Mouse (Mus musculus) embryonic facial prominence, embryonic 15.5 days (tissue): Measurements from ENCODE around the gene Fbxo22. TPM values are rescaled to one million over a fixed set of nuclear protein-coding genes. Genes with fewer than 3 reads are reported as not detected.
"Not testable (repeated sequence)": the region's sequence is repeated elsewhere in the genome, so short reads cannot be mapped to it uniquely, and the experiment has no call there.

ENCODE experiments used
- ATAC-seq: fragments of 200-750 bp; cut with Nextera tagmentation; 2 replicates; pipeline ENCODE4 v1.8.0; 2017; ENCODE audit warnings: low read depth, moderate TSS enrichment; ENCODE audit not compliant: insufficient number of reproducible peaks, low FRiP score, low TSS enrichment
- H3K27ac ChIP-seq: fragments of 300-500 bp; sonication (generic); replicated peaks from 2 replicates; pipeline ENCODE4 v1.5.1; 2015; ENCODE audit warnings: mild to moderate bottlenecking, inconsistent platforms
- H3K27me3 ChIP-seq: fragments of 300-500 bp; sonication (generic); 2 replicates; pipeline ENCODE4 v1.6.1; 2015; ENCODE audit warnings: inconsistent platforms
- H3K36me3 ChIP-seq: fragments of 300-500 bp; sonication (generic); 2 replicates; pipeline ENCODE4 v1.6.1; 2015; ENCODE audit warnings: mild to moderate bottlenecking, inconsistent platforms
- H3K4me1 ChIP-seq: fragments of 300-500 bp; sonication (generic); 2 replicates; pipeline ENCODE4 v1.6.1; 2015; ENCODE audit warnings: inconsistent platforms
- H3K4me2 ChIP-seq: fragments of 300-500 bp; sonication (generic); replicated peaks from 2 replicates; pipeline ENCODE4 v1.6.1; 2015; ENCODE audit warnings: mild to moderate bottlenecking, inconsistent platforms
- H3K4me3 ChIP-seq: fragments of 300-500 bp; sonication (generic); replicated peaks from 2 replicates; pipeline ENCODE4 v1.5.1; 2015; ENCODE audit warnings: mild to moderate bottlenecking, inconsistent platforms
- H3K9ac ChIP-seq: fragments of 300-500 bp; sonication (generic); 2 replicates; pipeline ENCODE4 v1.6.1; 2015; ENCODE audit warnings: inconsistent platforms
- H3K9me3 ChIP-seq: fragments of 300-500 bp; sonication (generic); replicated peaks from 2 replicates; pipeline ENCODE4 v1.6.1; 2016; ENCODE audit warnings: inconsistent platforms
- WGBS: fragments of 180-500 bp; shearing (Covaris S2); methylation state at CpG from one replicate; pipeline ENCODE4 v1.1.7; 2015; 5-methylcytosine and 5-hydroxymethylcytosine counted together
- polyA plus RNA-seq: library from polyadenylated mRNA; unstranded; fragments of >200 nt; fragmentation: Nextera tagmentation; extraction: Ambion mirVana; gene quantifications from 2 replicates; pipeline ENCODE4 v1.2.1, GENCODE M21; 2015

The Fbxo22 gene
- polyA plus RNA-seq, 1 experiment from 2014 or later: 52.9 TPM

DNA sequence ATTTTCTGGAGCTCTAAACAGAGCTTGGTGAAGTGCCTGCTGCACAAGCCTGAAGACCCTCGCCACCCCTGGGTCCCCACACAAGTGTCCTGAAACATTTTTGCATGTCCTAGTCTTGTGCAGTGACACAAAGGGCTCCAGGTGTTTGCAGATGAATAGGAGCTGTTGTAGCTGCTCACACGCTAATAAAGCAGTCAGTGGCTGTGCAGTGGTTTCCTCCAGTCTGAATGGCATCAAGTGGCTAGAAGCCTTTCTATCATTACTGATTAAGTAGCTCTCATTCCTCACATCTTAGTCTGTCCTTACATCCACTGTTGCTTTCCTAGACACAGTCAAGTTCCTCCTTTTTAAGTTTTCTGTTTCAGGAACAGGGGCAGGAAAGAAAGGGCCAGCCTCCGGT is 6.9 kb downstream of the Fbxo22 start:
- WGBS: 86% methylated on average over 3 of the region's 3 CpGs
- no peak for ATAC-seq
- Histone ChIP-seq H3K9ac (no peak overlapping the region), H3K4me1 (no peaks in the 10 kb centered on the region), H3K36me3 (peaks cover 73% of the 10 kb centered on the region), H3K27ac (no peak overlapping the region), H3K4me2 (no peak overlapping the region), H3K4me3 (no peak overlapping the region), H3K9me3 (no peaks in the 10 kb centered on the region), H3K27me3 (no peaks in the 10 kb centered on the region)

- Histone ChIP-seq H3K4me3 (no peak overlapping the region), H3K27ac (no peak overlapping the region), H3K4me1 (no peaks in the 10 kb centered on the region), H3K27me3 (no peaks in the 10 kb centered on the region), H3K4me2 (no peak overlapping the region), H3K9me3 (no peaks in the 10 kb centered on the region), H3K36me3 (peaks cover 77% of the 10 kb centered on the region), H3K9ac (no peak overlapping the region)
- 79% methylated on average over 2 of the region's 2 CpGs for WGBS
- ATAC-seq: no peak
Observed at GRCm38 (mm10) chr9:55216078-55216477, 7.4 kb downstream of the Fbxo22 start.

GRCm38 (mm10) chr9:55217381-55217780 is 8.7 kb downstream of the Fbxo22 start:
- ATAC-seq: no peak

DNA sequence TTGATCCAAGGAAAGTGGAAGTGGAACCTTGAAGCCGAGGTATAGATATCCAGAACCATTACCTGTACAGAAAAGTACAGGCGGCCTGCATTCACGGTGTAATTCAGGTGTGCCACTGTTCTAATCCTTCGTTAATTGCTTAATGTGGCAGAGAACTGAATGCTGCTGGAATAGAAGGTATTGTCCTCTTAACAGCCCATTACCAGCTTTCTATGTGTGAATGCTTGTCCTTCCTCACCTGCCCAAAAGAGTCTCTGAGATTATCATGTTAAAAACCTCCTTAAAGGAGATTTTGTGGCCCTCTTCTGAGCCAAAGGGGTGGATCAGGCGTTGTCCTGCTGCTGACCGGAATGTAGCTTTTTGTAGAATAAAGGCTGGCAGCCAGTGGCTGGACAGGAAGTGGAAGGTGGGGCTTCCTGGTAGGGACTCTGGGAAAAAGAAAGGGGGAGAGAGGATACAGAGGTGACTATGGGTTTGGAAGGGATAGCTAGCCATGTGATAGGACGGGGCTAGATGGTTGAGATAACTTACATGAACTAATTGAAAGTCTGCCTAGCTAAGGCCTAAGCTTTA is 16.5 kb downstream of the Fbxo22 start:
- 89% methylated on average over 7 of the region's 7 CpGs for WGBS
- no peak overlapping the region for H3K4me3 ChIP-seq
- no peak overlapping the region for H3K9ac ChIP-seq
- no peak overlapping the region for H3K4me2 ChIP-seq
- H3K4me1 ChIP-seq: no peaks in the 10 kb centered on the region
- H3K36me3 ChIP-seq: peaks cover 51% of the 10 kb centered on the region
- H3K27me3 ChIP-seq: no peaks in the 10 kb centered on the region
- ATAC-seq: no peak
- no peaks in the 10 kb centered on the region for H3K9me3 ChIP-seq
- no peak overlapping the region for H3K27ac ChIP-seq

More at GRCm38 (mm10) chr9:55217381-55217780, 8.7 kb downstream of the Fbxo22 start:
- H3K9ac ChIP-seq: no peak overlapping the region
- no peak overlapping the region for H3K4me2 ChIP-seq
- no peaks in the 10 kb centered on the region for H3K4me1 ChIP-seq
- H3K9me3 ChIP-seq: no peaks in the 10 kb centered on the region
- H3K36me3 ChIP-seq: peaks cover 84% of the 10 kb centered on the region
- H3K4me3 ChIP-seq: no peak overlapping the region
- no peaks in the 10 kb centered on the region for H3K27me3 ChIP-seq
- WGBS: 93% methylated on average over 3 of the region's 3 CpGs
- H3K27ac ChIP-seq: no peak overlapping the region

DNA sequence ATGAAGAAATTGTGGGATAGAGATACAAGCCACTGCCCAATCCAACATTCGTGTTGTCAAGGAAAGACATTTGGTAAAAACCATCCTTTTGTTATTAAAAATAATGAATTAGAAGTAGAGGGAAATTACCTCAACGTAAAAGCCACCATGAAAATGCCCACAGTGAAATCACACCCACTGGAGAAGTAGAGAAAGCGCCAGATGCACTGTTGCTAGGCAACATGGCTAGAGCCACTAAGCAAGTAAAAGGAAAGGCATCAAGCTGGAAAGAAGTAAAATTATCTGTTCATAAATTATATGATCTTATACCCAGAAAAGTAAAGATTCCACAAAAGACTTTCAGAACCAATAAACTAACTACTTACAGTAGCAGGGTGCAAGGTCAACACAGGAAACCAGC is 17.5 kb downstream of the Fbxo22 start:
- 79% methylated on average over 3 of the region's 3 CpGs for WGBS
- H3K9me3 ChIP-seq: no peaks in the 10 kb centered on the region
- no peak overlapping the region for H3K4me3 ChIP-seq
- H3K27ac ChIP-seq: no peak overlapping the region
- H3K27me3 ChIP-seq: no peaks in the 10 kb centered on the region
- ATAC-seq: no peak
- no peaks in the 10 kb centered on the region for H3K4me1 ChIP-seq
- no peak overlapping the region for H3K4me2 ChIP-seq
- peaks cover 41% of the 10 kb centered on the region for H3K36me3 ChIP-seq
- no peak overlapping the region for H3K9ac ChIP-seq

DNA sequence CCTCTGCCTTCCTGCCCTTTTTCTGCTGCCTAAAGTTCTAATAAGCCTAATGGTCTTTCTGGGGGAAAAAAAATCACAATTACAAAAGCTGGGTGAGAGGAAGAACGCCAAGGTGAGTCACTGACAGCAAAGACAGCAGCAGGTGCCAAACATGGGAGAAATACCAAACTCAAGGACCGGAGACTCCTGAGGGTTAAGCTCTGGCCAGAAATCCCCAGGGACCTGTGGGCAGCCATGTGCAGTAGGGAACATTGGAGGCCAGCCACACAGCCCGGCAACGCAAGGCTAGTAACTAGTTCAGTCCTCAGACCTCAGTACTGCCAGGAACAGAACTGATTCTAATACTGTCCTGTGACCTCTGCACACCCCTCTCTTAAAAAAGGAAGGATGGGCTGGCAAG is 19.4 kb downstream of the Fbxo22 start:
- no peak overlapping the region for H3K27ac ChIP-seq
- H3K4me2 ChIP-seq: no peak overlapping the region
- H3K4me1 ChIP-seq: no peaks in the 10 kb centered on the region
- 84% methylated on average over 4 of the region's 4 CpGs for WGBS
- H3K4me3 ChIP-seq: no peak overlapping the region
- ATAC-seq: no peak
- peaks cover 23% of the 10 kb centered on the region for H3K36me3 ChIP-seq
- no peaks in the 10 kb centered on the region for H3K9me3 ChIP-seq
- no peaks in the 10 kb centered on the region for H3K27me3 ChIP-seq
- no peak overlapping the region for H3K9ac ChIP-seq

- Histone ChIP-seq H3K9me3 (no peaks in the 10 kb centered on the region), H3K36me3 (peaks cover 15% of the 10 kb centered on the region), H3K9ac (no peak overlapping the region), H3K27ac (no peak overlapping the region), H3K27me3 (no peaks in the 10 kb centered on the region), H3K4me2 (no peak overlapping the region), H3K4me3 (no peak overlapping the region), H3K4me1 (no peaks in the 10 kb centered on the region)
- 57% methylated on average over 10 of the region's 10 CpGs for WGBS
- ATAC-seq: no peak
Observed at GRCm38 (mm10) chr9:55229010-55229409, 20.3 kb downstream of the Fbxo22 start.

DNA sequence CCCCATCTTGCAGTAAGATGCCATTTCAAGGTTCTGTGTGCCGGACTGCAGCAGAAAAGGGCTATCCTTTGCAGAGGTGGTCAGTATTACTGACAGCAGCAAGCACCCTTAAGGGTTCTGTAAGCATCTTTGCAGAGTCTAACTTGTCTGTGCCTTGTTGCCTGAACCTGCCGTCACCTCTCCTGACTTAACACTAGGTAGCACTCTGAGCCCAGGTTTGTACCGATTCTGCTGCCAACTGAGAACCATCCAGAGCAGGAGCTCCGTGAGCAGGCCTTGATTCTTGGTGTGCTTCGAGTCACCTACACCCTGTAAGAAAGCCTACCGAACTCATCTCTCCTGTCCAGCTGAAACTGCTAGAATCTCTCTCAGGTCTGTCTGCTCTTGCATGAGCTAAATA is 22.8 kb downstream of the Fbxo22 start:
- no peak overlapping the region for H3K4me2 ChIP-seq
- no peaks in the 10 kb centered on the region for H3K27me3 ChIP-seq
- no peaks in the 10 kb centered on the region for H3K4me1 ChIP-seq
- H3K36me3 ChIP-seq: no peaks in the 10 kb centered on the region
- H3K9me3 ChIP-seq: no peaks in the 10 kb centered on the region
- H3K4me3 ChIP-seq: no peak overlapping the region
- no peak overlapping the region for H3K27ac ChIP-seq
- 59% methylated on average over 6 of the region's 6 CpGs for WGBS
- ATAC-seq: no peak
- H3K9ac ChIP-seq: no peak overlapping the region

GRCm38 (mm10) chr9:55232110-55232509 is 23.4 kb downstream of the Fbxo22 start:
- no peak overlapping the region for H3K27ac ChIP-seq
- no peak for ATAC-seq

DNA sequence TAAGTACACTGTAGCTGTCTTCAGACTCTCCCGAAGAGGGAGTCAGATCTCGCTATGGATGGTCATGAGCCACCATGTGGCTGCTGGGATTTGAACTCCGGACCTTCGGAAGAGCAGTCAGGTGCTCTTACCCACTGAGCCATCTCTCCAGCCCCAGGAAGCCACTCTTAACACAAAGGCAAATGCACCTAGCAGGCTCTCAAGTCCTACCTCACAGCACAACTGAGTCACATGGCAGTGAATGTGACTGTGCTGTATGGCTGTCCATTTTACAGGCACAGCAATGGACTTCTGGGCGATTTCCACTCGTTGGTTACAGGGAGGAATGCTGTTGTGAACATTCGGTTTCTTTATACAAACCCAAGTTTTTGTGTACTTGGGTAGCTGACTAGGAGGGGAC is 23.9 kb downstream of the Fbxo22 start:
- no peaks in the 10 kb centered on the region for H3K27me3 ChIP-seq
- no peak overlapping the region for H3K4me2 ChIP-seq
- ATAC-seq: no peak
- WGBS: 91% methylated on average over 7 of the region's 7 CpGs
- no peaks in the 10 kb centered on the region for H3K9me3 ChIP-seq
- no peak overlapping the region for H3K4me3 ChIP-seq
- no peaks in the 10 kb centered on the region for H3K36me3 ChIP-seq
- H3K27ac ChIP-seq: no peak overlapping the region
- H3K4me1 ChIP-seq: no peaks in the 10 kb centered on the region
- no peak overlapping the region for H3K9ac ChIP-seq

More at GRCm38 (mm10) chr9:55232110-55232509, 23.4 kb downstream of the Fbxo22 start:
- H3K4me1 ChIP-seq: no peaks in the 10 kb centered on the region
- no peak overlapping the region for H3K4me2 ChIP-seq
- H3K9me3 ChIP-seq: no peaks in the 10 kb centered on the region
- WGBS: 88% methylated on average over 5 of the region's 5 CpGs
- no peaks in the 10 kb centered on the region for H3K27me3 ChIP-seq
- H3K9ac ChIP-seq: no peak overlapping the region
- H3K4me3 ChIP-seq: no peak overlapping the region
- no peaks in the 10 kb centered on the region for H3K36me3 ChIP-seq

- not testable (repeated sequence) for H3K9ac ChIP-seq, H3K4me1 ChIP-seq, H3K9me3 ChIP-seq, H3K4me2 ChIP-seq, H3K27ac ChIP-seq, ATAC-seq, H3K4me3 ChIP-seq, H3K36me3 ChIP-seq, H3K27me3 ChIP-seq
- 59% methylated on average over 11 of the region's 11 CpGs for WGBS
Observed at GRCm38 (mm10) chr9:55233076-55233475, 24.4 kb downstream of the Fbxo22 start.
